Mouse (Mus musculus) limb, embryonic 15.5 days (tissue): ENCODE measurements around the gene Mpg. TPM values are rescaled to one million over a fixed set of nuclear protein-coding genes. Genes with fewer than 3 reads are reported as not detected.

ENCODE experiments used
- ATAC-seq: fragments of 200-750 bp; cut with Nextera tagmentation; 2 replicates; pipeline ENCODE4 v1.8.0; 2017; ENCODE audit warnings: low read depth, moderate TSS enrichment; ENCODE audit not compliant: insufficient number of reproducible peaks, low FRiP score, low TSS enrichment
- H3K27ac ChIP-seq: fragments of 300-500 bp; sonication (generic); 2 replicates; pipeline ENCODE4 v1.5.1; 2015; ENCODE audit warnings: moderate library complexity, mild to moderate bottlenecking, inconsistent platforms
- H3K27me3 ChIP-seq: fragments of 300-500 bp; sonication (generic); 2 replicates; pipeline ENCODE4 v1.6.1; 2015; ENCODE audit warnings: inconsistent platforms
- H3K36me3 ChIP-seq: fragments of 300-500 bp; sonication (generic); 2 replicates; pipeline ENCODE4 v1.6.1; 2015; ENCODE audit warnings: inconsistent platforms
- H3K4me1 ChIP-seq: fragments of 300-500 bp; sonication (generic); 2 replicates; pipeline ENCODE4 v1.6.1; 2015; ENCODE audit warnings: inconsistent platforms
- H3K4me2 ChIP-seq: fragments of 300-500 bp; sonication (generic); 2 replicates; pipeline ENCODE4 v1.6.1; 2015; ENCODE audit warnings: mild to moderate bottlenecking, inconsistent platforms
- H3K4me3 ChIP-seq: fragments of 300-500 bp; sonication (generic); 2 replicates; pipeline ENCODE4 v1.5.1; 2015; ENCODE audit warnings: mild to moderate bottlenecking, inconsistent platforms
- H3K9ac ChIP-seq: fragments of 300-500 bp; sonication (generic); 2 replicates; pipeline ENCODE4 v1.6.1; 2015; ENCODE audit warnings: inconsistent platforms
- H3K9me3 ChIP-seq: fragments of 300-500 bp; sonication (generic); 2 replicates; pipeline ENCODE4 v1.6.1; 2016; ENCODE audit warnings: inconsistent platforms
- WGBS: fragments of 180-500 bp; shearing (Covaris S2); methylation state at CpG from one replicate; pipeline ENCODE4 v1.1.7; 2015; 5-methylcytosine and 5-hydroxymethylcytosine counted together
- polyA plus RNA-seq: library from polyadenylated mRNA; unstranded; fragments of >200 nt; fragmentation: Nextera tagmentation; extraction: Ambion mirVana; gene quantifications from 2 replicates; pipeline ENCODE4 v1.2.1, GENCODE M21; 2015

Gene Mpg
- polyA plus RNA-seq, 1 experiment from 2014 or later: 39.4 TPM

DNA sequence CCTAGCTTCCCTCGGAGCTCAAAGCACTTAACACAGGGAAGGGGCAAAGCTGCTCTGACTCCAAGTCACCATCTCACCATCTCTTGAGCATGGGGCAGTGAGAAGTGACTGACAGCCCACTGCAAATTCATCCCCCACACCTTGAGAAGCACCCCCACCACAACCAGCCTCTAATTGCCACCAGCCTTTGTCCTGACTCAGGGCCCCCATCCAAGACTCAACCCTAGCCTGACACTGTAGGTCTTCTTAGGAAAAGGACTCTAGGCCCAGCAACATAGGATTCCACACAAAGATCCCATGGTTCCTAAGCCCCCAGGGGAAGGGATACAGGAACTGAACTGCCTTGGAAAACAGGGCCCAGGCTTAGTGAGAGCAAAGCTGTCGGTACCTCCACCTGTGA, 9.8 kb downstream of the Mpg start:
- Histone ChIP-seq H3K9me3 (no peaks in the 10 kb centered on the region), H3K4me2 (no peak overlapping the region), H3K9ac (no peak overlapping the region), H3K36me3 (peaks cover 63% of the 10 kb centered on the region), H3K4me3 (no peak overlapping the region), H3K27ac (peak overlapping the region; percentile 68), H3K4me1 (peaks cover 26% of the 10 kb centered on the region), H3K27me3 (no peaks in the 10 kb centered on the region)
- WGBS: 73% methylated on average over 2 of the region's 2 CpGs
- no peak for ATAC-seq

DNA sequence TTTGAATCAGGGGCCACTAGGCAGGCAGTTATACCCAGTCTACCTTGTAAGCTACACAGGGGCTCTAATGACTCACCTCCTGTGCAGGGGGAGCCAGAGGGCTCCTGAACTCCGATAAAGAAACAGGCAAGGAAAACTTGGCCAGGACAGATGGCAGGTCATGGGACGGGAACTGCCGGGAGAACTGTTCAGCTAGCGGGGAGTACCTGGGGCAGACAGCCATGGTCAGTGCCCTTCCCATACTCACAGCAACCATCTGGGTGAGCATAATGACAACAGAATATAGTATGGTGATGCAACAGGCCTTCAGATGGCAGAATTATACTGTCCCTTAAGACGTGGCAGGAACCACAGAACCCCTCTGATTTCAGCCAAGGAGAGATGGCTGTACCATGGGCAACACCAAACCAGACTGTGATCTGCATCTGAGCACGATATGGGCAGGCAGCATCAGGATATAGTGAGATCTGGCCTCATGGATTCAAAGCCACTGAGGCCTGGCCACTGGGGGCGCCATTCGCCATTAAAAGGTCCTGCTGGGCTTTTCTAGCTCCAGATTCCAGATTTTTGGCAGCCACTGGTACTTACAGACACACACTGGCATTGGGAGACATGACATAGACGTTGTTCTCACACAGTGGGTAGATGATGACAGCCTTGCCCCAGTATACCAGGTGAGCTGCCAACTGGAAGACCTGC, 10.6 kb downstream of the Mpg start:
- peaks cover 60% of the 10 kb centered on the region for H3K36me3 ChIP-seq
- 61% methylated on average over 9 of the region's 9 CpGs for WGBS
- no peak overlapping the region for H3K4me2 ChIP-seq
- no peak overlapping the region for H3K4me3 ChIP-seq
- H3K27ac ChIP-seq: no peak overlapping the region
- no peaks in the 10 kb centered on the region for H3K27me3 ChIP-seq
- no peak overlapping the region for H3K9ac ChIP-seq
- H3K9me3 ChIP-seq: no peaks in the 10 kb centered on the region
- ATAC-seq: no peak
- H3K4me1 ChIP-seq: peaks cover 26% of the 10 kb centered on the region

DNA sequence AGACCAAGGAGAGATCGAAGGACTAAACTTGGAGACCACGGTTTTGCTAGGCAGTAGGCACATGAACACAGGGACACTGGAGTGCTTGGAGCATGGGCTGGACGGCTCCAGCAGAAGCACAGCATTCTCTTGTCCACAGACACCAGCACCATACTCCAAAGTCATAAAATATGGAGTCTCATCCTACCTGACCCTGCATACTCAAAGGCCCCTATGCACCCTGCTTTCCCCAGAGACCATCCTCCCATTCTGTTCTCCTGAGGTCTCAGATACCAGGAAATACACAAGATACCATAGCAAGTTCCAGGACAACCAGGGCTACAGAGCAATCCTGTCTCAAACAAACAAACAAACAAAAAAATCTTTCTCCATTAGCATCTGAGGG, 11.1 kb downstream of the Mpg start:
- H3K4me1 ChIP-seq: peaks cover 26% of the 10 kb centered on the region
- H3K9me3 ChIP-seq: no peaks in the 10 kb centered on the region
- H3K36me3 ChIP-seq: peaks cover 58% of the 10 kb centered on the region
- no peak overlapping the region for H3K27ac ChIP-seq
- ATAC-seq: no peak
- no peaks in the 10 kb centered on the region for H3K27me3 ChIP-seq
- H3K4me3 ChIP-seq: no peak overlapping the region
- no peak overlapping the region for H3K4me2 ChIP-seq
- H3K9ac ChIP-seq: no peak overlapping the region
- WGBS: 93% methylated on average over 3 of the region's 3 CpGs

DNA sequence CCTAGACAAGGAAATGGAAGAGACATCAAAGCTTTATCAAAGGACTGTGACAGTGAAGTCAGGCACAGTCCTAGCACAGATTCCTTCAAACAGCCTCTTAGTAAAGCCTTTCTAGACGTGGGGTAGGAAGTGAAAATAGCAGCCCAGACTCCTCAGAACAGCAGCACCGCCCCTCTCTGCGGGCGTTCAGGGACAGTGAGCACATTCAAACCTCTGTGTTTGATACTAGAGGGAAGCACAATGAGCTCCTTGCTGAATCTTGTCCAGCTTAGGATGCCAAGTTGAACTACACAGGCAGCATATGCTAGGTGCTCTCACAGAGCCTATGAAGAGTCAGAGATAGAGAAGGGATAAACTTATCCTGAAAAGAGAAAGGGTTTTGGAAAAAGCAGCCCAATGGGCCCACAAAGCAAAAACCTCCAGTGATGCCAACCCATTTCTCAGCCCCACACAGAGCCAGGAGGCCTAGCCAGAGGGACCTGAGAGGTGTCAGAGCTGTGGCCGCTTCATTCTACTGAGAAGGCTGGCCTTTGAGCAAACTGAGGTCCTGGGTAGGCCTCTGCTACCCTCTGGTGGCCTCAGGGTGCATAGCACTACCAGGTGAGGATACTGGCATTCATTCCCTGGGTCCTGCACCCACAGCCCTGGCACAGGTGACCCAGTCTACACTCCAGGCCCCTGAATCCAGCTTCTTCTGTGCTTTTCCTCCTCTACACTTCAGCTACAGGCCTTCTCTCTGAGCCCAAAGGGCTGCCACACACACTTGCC, 12.0 kb downstream of the Mpg start:
- no peaks in the 10 kb centered on the region for H3K9me3 ChIP-seq
- H3K27ac ChIP-seq: 0 out of 2 replicates have a peak overlapping the region, but pooled peaks have one; percentile 27
- H3K4me3 ChIP-seq: no peak overlapping the region
- H3K4me2 ChIP-seq: no peak overlapping the region
- peaks cover 58% of the 10 kb centered on the region for H3K36me3 ChIP-seq
- 65% methylated on average over 5 of the region's 5 CpGs for WGBS
- H3K27me3 ChIP-seq: no peaks in the 10 kb centered on the region
- H3K9ac ChIP-seq: no peak overlapping the region
- H3K4me1 ChIP-seq: peaks cover 26% of the 10 kb centered on the region
- ATAC-seq: no peak

DNA sequence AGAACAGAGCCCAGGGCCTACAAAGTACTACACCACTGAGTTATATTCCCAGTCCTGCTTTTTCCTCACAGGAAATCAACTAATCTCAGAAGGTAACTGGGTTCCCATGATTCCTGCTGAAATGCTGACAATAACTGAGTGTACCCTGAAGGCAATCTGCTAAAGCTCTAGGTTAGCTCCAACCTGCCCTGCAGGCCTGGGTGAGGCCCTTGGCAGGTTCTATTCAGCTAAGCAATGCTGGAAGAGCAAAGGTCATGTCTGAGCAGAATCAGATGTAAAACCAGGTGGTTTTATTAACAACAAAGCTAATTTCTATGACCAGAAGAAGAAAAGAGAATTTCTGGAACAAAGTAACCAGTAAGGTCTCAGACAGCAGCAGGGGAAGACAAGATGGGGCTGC, 15.1 kb downstream of the Mpg start:
- Histone ChIP-seq H3K4me3 (no peak overlapping the region), H3K27me3 (no peaks in the 10 kb centered on the region), H3K9ac (no peak overlapping the region), H3K4me2 (no peak overlapping the region), H3K4me1 (peaks cover 10% of the 10 kb centered on the region), H3K27ac (no peak overlapping the region), H3K9me3 (no peaks in the 10 kb centered on the region), H3K36me3 (peaks cover 51% of the 10 kb centered on the region)
- no peak for ATAC-seq

DNA sequence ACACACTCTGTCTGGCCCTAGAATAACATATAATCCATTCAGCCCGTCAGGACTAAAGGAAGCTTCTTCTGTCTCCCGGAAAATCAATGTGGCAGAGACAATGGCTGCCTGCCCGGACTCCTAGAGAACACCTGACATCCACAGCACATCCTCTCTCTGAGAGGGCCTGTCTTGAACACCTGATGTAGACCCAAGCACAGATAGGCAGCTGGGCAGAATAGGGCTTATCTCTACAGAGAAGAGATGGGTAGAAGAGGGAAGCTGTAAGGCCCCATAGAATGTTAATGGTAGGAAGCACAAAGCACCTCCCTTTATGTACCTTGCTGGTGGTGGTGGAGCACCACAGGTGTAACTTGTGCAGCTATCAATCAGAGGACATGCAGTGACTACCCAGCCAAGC, 15.9 kb downstream of the Mpg start:
- Histone ChIP-seq H3K9me3 (no peaks in the 10 kb centered on the region), H3K4me3 (no peak overlapping the region), H3K27ac (no peak overlapping the region), H3K4me1 (peaks cover 2% of the 10 kb centered on the region; the same call in 1 of the 2 replicates), H3K4me2 (no peak overlapping the region), H3K27me3 (no peaks in the 10 kb centered on the region), H3K36me3 (peaks cover 59% of the 10 kb centered on the region), H3K9ac (no peak overlapping the region)
- 89% methylated on average over 3 of the region's 3 CpGs for WGBS
- no peak for ATAC-seq

DNA sequence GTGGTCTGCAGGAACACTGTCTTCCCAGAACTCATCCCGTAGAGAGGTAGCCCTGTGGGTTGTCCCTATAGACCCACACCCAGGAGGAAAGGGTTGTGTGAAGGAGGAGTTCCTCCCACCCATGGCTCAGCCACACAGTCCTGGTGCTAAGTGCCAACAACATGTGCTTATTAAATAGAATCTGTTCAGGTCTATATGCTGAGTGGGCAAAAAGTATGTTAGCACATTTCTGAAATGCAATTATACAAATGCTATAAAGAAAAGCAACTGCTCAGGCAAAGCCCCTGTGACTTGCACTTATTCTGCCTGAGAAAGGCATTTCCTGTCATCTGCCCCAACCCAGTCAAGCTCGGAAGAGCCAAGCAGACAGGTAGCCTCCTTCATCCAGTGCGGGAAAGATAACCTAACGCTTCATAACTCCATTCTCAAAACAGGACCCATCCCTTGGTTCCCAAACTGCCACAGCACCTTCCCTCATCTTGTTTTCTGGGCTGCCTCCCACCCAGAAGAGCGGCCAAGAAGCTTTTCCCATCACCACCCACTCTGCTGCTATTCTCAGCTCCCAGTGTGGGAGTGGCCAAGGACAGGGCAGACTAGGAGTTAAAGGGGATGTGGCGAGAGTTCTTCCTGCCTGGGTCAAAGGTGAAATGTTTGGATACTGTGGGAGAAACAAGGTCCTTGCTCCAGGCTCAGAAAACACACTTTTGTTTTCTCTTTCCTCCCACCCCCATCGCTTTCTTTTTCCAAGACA, 17.1 kb downstream of the Mpg start:
- H3K27me3 ChIP-seq: no peaks in the 10 kb centered on the region
- no peaks in the 10 kb centered on the region for H3K9me3 ChIP-seq
- H3K4me3 ChIP-seq: no peak overlapping the region
- peaks cover 66% of the 10 kb centered on the region for H3K36me3 ChIP-seq
- H3K4me2 ChIP-seq: no peak overlapping the region
- H3K4me1 ChIP-seq: no peaks in the 10 kb centered on the region
- ATAC-seq: no peak
- H3K27ac ChIP-seq: 0 out of 2 replicates have a peak overlapping the region, but pooled peaks have one; percentile 47
- no peak overlapping the region for H3K9ac ChIP-seq
- 69% methylated on average over 7 of the region's 7 CpGs for WGBS

DNA sequence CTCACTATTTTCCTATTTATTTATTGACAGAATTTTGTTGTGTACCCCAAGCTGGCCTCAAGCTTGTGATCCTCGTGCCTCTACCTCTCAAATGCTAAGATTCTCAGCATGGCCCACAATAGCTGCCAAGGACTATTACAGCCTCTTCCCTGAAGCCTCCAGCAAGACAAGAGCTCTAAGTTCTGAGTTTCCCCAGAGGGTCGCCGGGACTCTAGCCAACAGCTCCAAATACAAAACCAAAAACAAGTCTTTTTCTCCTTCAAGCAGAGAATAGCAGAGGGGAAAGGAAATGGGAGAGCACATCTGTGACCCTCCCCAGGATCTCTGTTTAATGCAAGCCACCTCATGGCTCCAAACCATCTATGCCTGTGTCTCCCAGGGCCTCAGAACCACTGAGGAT, 17.8 kb downstream of the Mpg start:
- peaks cover 67% of the 10 kb centered on the region for H3K36me3 ChIP-seq
- no peak for ATAC-seq
- WGBS: 80% methylated on average over 3 of the region's 3 CpGs

DNA sequence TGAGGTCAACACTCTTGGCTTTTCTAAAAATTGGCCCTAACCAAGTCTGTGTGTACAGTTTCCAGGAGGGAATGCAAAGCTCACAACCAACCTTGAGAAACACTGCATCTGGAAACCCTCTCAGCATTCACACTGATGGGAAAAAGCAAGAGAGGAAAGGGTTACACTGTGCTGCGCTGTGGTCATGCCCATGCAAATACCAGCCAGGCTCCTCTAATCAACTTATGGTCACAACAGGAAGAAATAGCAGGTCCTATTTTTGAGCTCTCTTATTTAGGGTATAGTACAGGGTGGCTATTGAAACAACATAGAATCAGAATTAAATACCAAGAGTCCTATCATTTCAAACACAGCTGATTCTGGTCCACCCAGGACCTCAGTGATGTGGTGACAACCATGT, 18.3 kb downstream of the Mpg start:
- Histone ChIP-seq H3K4me1 (no peaks in the 10 kb centered on the region), H3K36me3 (peaks cover 68% of the 10 kb centered on the region), H3K4me3 (no peak overlapping the region), H3K4me2 (no peak overlapping the region), H3K9me3 (no peaks in the 10 kb centered on the region), H3K27me3 (no peaks in the 10 kb centered on the region), H3K27ac (no peak overlapping the region), H3K9ac (no peak overlapping the region)
- WGBS: 84% methylated on average over 1 of the region's 1 CpGs
- no peak for ATAC-seq

More for the DNA sequence above, 17.8 kb downstream of the Mpg start:
- H3K9me3 ChIP-seq: no peaks in the 10 kb centered on the region
- no peaks in the 10 kb centered on the region for H3K27me3 ChIP-seq
- no peak overlapping the region for H3K4me3 ChIP-seq
- H3K27ac ChIP-seq: peak overlapping the region; percentile 47; the same call in 1 of the 2 replicates
- H3K9ac ChIP-seq: no peak overlapping the region
- no peak overlapping the region for H3K4me2 ChIP-seq
- no peaks in the 10 kb centered on the region for H3K4me1 ChIP-seq

DNA sequence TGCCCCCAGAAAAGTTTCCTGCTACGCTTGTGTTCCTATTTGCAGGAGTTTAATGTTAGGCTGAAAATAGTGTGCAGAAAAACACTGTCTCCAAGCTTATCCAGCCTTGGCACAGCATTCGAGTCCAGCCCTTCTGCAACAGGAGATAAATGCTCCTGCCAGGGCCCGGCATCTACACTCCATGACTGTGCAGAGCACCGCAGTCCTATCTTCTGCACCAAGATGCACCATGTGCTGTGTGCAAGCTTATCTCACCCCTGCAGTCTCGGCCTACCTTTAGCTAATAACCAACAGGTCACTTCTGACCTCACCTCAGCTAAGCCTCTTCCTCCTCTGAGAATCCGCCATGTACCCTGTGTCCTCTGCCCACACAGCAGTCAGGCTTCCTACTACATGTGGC, 19.3 kb downstream of the Mpg start:
- H3K36me3 ChIP-seq: peaks cover 69% of the 10 kb centered on the region
- H3K27ac ChIP-seq: no peak overlapping the region

DNA sequence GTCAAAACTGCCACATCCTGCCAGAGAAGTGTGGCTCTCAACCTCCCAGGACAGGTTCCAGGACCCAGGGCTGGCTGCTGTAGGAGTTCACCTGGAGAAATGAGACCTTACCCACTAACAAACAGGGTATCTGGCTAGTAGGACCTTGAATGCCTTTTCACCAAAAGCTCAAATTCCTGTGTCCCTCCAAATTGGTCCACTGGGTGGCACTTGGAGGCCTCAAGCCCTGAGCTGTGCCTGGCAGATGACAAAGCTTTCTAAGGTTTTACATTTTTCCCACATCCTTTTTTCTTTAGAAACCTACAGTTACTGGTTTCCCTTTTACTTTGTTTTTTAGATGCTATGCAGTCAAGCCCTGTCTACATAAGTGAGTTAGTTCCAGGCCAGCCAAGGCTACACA, 20.8 kb downstream of the Mpg start:
- H3K27ac ChIP-seq: no peak overlapping the region
- no peaks in the 10 kb centered on the region for H3K9me3 ChIP-seq
- H3K4me2 ChIP-seq: no peak overlapping the region
- H3K4me3 ChIP-seq: no peak overlapping the region
- H3K4me1 ChIP-seq: no peaks in the 10 kb centered on the region
- H3K27me3 ChIP-seq: no peaks in the 10 kb centered on the region
- peaks cover 69% of the 10 kb centered on the region for H3K36me3 ChIP-seq
- no peak overlapping the region for H3K9ac ChIP-seq
- ATAC-seq: no peak

More for the DNA sequence above, 19.3 kb downstream of the Mpg start:
- no peaks in the 10 kb centered on the region for H3K4me1 ChIP-seq
- no peak overlapping the region for H3K4me3 ChIP-seq
- H3K9ac ChIP-seq: no peak overlapping the region
- WGBS: 94% methylated on average over 6 of the region's 6 CpGs
- ATAC-seq: no peak
- H3K27me3 ChIP-seq: no peaks in the 10 kb centered on the region
- no peak overlapping the region for H3K4me2 ChIP-seq
- no peaks in the 10 kb centered on the region for H3K9me3 ChIP-seq

DNA sequence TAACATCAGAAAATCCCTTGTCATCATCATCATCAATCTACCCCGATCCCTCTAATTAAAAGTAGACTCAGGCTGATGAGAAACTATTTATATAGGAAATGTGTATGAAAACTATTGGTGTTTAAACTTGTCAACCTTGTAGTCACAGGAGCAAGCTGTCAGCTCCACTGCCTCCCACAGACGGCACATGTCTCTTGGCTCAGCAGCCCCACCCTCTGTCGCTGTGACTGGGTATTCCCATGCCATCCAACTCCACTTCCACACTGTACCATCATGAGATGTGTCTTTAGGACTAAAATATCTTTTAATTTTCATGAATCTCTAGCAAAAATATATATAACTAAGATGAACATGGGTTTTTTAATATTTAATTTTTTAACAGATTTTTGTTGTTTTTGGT, 22.0 kb downstream of the Mpg start:
- peaks cover 70% of the 10 kb centered on the region for H3K36me3 ChIP-seq
- 82% methylated on average over 3 of the region's 3 CpGs for WGBS

More for the DNA sequence above, 22.0 kb downstream of the Mpg start:
- no peaks in the 10 kb centered on the region for H3K9me3 ChIP-seq
- no peak overlapping the region for H3K9ac ChIP-seq
- no peaks in the 10 kb centered on the region for H3K4me1 ChIP-seq
- ATAC-seq: no peak
- H3K4me2 ChIP-seq: no peak overlapping the region
- H3K4me3 ChIP-seq: no peak overlapping the region
- H3K27ac ChIP-seq: no peak overlapping the region
- H3K27me3 ChIP-seq: no peaks in the 10 kb centered on the region
